Mouse (Mus musculus): Measurements from ENCODE around the gene Lrtm1.

Gene Lrtm1

DNA sequence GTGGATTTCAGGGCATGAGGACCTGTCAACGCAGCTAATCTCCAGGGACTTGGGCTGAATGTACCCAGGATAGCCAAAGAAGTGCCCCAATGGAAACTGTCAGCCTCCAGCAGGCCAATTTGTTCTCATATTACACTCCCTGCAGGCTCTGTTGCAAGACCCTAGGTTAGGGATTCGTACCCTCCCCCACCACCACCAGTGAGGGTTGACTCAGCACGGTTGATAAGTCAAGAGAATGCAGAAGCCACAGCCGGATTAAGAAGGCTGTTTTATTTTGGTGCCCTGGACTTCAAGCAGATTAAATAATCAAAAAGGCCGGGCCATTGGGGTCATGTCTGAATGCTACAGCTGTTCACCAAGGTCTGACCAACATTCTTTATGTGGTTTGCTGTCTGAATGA is at the start of gene Lrtm1:
Gene Lrtm1 (plus strand): TSS at position 326 of the 400 bp plus-strand sequence.
- DNase-seq, result no peak

DNA sequence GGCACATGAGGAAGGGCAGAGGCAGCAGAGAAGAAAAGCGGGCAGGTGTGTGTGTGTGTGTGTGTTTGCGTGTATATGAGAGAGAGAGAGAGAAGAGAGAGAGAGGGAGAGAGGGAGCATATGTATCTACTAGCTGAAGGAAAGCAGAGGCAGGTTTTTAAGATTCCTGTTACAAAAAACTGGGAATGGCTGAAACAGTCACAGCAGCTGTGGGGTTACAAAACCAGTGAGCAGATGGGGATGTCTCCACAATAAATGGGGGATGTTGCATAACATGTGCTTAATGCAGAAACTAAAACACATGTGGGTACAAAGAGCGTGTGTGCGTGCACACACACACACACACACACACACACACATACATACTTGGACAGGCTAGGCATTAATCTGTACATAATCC is 48.8 kb upstream of the Lrtm1 start:
- no peak for DNase-seq

DNA sequence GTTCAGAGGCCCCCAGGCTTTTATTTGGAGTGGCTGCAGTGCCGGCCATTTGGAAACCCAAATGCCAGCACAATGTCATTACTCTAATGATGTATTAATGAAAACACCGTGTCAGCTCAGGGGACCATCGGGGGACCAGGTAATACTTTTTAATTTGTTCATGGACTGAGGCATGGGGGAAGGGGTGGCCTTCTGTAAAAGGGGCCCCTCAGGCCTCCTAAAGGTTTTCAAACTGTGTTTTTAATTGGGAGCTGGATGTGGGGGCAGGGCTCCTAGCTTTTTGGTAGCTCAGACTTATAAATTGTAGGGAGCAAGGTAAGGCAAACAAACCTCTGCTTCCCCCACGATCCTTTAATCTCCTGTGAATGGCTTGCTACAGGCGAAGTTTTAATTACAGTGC is 45.4 kb upstream of the Lrtm1 start:
- DNase-seq, result no peak

DNA sequence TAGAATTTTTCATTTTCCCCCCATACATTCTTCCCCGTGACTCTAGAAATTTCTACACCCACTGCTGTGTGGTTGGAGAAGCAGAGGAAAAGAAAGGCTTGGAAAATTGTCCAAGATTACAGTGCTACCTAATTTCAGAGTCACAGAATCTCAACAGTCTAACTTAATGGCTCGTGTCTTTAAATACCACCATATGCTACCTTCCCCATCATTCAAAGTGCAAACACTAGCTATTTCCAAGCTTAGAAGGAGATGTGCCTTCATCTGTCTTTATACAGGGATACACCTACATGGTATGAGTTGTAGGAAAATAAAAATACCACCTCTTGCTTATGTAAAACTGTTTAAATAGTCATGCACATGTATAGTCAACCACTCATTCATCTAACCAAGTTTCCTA is 38.8 kb upstream of the Lrtm1 start:
- no peak for DNase-seq

DNA sequence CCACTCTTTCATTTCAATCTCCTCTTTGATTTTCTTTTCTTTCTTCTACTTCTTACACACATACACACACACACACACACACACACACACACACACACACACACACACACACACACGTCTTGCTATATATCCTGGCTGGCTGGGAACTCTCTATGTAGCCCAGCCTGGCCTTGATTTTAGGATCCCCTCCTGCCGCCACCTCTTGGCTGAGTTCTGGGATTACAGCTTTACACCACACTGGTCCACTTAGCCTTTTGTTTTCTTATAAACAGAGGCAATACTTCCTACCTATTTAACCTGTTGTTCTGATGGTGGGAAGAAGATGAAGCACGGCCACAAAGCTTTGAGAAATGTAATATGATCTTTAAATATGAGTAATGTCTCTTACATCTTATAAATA is 37.5 kb upstream of the Lrtm1 start:
- no peak for DNase-seq

DNA sequence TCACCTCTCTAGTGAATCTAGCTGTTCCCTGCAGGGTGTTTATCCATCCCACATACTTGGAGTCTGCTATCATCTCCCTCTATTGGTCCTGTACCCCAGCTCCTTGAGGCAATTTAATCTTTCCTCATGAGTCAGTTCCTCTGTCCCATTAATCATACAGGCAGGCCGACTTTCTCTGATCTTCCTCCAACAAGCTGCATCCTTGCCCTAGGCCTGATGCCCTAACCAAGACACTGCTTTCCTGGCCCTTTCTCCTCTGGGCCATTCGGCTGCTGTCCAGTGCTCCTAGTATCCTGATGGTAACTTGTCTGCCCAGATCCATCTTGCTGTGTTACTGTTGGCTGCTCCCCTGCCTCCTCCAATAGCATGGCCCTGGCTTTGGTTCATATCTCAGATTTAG is 33.7 kb upstream of the Lrtm1 start:
- DNase-seq, result no peak

DNA sequence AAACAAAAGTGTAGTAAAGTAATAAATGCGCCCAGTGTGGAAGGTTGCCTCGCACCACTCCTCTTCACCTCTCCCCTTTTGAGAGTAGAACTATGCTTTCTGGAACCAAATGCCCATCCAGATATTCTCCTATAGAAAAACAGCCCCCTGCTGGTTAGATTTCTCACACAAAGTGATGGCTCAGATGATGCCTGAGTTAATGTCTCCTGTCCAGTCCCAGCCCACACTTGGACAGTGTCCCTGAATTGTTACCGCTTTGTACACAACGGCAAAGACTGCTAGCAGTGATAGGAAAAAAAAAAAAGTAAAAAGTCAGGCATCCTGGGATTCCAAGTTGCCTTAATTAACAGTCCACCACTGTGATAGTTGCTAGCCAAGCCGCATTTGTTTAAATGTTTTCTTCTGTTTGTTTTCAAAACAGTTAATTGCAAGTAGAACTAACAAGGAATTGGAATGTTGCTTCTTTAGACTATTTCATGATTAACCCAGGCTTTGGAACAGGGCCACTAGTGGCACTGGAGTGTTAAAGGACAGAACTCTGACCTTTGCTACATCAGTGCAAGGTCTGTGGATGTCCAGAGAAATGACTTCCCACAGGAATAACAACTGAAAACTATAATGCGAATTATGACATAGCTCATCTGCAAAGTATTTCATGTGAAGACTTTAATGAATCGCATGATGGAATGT is 29.7 kb upstream of the Lrtm1 start:
- DNase-seq, result no peak

DNA sequence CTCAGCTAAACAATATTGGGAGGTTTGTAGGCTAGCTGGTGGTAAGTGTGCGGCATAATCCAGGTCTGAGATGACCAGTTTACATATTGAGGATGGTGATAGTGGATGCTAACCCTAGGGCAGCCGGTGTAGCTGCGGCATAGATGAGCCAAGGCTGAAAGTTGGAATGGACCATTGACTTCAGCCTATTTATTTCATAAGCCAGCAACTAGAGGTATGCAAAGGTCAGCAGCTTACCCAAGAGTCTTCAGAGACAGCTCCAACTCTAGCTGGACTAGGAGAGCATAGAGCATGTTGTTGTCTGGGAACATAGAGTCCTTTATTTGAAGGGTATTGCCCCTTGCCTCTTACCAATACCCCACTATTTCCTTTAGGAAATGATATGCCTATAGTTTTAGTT is 21.4 kb upstream of the Lrtm1 start:
- no peak for DNase-seq

DNA sequence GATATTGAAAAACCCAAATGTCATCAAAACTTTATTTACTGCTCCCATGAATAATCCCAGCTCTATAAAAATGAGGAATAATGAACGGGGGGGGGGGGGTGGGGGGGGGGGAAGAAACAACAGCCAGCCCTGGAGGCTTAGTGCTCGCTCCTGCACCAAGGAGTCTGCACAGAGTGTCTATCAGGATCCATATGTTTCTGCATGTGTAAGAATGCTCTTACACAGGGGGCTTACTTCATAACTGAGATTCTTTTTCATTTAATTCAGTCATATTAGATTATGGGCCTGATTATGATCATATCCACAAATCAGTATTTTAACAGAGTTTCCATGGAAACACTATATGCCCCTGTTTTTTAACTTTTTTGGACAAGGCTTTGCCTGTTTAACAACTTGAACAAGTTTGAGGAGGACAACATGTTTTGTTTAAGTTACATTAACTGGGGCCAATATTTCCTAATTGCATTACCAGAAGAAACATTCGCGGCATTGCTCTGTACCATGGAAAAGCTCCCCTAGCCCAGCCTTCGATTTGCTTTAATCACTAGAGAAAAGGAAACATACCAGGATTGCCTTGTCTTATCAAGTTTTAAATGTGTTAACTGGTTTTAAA is 12.7 kb upstream of the Lrtm1 start:
- no peak for DNase-seq

DNA sequence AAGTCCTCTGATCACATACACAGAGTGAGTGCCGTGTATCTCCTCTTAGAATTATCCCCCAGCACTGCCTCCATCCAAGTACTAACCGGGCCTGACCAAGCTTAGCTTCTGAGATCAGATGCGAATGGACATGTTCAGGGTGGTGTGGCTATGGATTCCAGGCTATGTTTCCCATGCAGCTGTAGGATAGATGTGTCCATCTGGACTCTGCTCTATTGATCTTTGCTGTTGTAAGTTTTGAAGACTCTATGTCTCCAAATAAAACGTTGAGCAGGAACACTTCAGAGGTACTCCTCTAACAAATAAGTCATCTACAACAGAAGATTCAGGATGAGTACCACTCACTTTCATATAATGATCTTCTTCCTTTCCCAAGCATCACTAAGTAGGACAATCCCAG is 8.4 kb upstream of the Lrtm1 start:
- no peak for DNase-seq

DNA sequence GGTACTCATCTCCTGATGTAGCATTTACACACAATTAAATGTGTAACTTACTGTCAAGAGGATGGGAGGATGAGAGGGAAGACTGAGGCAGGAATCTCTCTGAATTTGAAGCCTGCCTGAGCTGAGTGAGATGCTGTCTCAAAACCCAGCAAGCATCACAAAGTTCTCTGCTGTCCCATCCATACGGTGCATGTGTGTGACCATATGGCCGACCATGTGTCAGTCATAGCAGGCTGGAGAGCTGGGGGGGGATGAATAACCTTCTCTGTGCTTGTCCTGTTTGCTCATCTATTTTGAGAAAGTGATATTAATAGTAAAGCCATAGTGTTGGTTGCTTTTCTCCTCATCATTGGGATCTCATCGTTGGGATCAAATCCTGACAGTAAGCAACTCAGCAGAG is 4.8 kb upstream of the Lrtm1 start:
- DNase-seq, result no peak

DNA sequence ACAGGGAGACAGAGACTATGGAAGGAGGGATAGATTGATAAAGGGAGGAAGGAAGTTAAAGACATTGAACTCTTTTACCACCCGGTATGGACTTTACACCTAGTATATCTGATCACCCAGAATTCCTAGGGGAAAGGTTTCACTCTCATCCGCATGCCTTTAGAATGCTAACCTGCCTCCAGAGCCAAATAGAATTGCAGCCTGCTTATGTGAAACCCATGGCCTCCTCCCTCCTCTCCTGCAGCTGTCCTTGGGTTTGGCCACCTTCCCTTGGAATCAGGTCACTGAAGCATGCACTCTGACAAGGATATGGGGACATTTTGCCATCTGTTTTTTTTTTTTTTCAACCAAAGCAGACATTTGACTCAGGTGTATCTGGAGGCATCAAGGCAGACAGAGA is 3.3 kb upstream of the Lrtm1 start:
- no peak for DNase-seq

DNA sequence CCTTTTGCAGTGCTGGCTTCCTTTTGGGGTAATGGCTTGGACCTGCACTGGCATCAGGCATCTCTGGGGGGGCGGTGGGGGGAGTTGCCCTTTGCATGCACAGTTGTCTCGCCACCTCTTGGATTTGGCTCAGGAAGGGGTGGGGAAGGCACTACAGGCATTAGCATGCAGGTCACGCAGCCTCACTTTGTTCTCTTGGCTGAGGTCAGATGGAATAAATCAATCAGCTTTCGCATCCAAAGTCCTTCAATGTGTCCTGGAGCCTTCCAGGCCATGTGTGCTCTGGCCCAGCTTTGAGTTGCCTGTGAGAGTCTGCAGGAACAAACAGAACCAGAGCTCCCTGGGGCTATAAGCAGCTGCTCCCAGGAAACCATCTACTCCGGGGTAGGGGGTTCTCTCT is 2.1 kb upstream of the Lrtm1 start:
- DNase-seq, result no peak

DNA sequence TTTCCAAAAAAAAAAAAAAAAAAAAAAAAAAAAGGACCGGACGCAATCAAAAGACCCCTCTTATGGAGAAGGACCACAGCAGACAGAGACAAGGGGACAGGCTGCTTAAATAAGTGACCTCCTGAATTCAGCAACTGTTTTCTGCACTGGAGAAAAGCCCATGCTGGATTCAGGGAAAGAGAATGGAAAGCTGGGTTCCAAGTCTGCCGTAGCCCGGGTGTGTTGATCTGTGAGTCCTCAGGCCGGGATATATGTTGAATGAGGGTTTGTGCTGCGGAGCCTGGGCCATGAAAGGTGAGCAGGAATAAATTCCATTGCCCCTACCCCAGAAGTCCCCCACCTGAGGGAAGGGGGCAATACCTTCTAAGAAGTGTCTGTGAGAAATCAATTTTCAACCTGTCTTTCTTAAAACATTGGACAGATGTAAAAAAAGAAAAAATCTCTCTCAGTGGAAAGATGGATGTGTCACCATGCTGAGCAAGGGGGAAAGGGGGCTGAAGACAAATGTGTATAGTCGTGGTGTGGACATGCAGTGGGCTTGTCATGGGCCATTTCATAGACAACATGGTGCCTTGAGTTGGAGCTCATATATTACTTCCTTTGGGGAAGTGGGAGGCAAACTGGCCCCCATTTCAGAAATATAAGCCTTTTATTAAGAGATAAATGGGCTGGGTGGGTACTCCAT is 450 bp downstream of the Lrtm1 start:
- DNase-seq, result no peak

DNA sequence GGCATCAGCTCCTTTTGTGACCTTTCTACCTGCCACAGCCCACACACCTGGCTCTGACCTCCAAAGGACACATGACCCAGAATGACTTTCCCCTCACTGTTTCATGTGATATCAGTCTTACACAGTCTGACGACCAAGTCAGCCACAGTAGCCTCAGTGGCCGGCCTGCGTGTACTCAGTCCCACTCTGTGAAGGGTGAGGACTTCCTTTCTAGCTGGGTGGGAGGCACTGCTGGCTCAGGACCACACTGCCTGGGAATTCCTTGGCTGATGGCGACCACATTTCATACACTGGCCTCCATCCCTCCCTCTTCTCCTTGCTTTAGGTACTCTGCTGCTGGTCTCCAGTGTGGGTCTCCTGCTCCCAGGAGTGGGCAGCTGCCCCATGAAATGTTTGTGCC is 3.3 kb downstream of the Lrtm1 start:
- DNase-seq, result no peak

DNA sequence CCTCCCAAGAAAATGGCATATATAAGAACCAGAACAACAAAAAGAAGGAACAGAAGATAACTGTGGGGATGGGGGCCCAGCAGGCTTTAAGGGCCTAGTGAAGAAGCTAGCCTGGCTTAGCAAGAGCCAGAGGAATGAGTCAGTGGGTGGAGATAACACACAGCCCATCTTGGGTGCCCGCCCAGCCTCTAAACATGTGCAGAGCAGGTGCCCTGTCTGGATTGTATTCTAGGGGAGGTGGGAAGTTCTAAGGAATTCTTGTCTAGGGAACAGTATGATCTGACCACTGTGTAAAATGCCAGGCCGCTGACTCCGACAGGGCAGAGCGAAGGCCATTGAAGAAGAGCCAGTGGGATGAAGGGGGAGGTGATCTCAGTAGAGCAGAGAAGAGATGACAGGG is 5.2 kb downstream of the Lrtm1 start:
- DNase-seq, result no peak

DNA sequence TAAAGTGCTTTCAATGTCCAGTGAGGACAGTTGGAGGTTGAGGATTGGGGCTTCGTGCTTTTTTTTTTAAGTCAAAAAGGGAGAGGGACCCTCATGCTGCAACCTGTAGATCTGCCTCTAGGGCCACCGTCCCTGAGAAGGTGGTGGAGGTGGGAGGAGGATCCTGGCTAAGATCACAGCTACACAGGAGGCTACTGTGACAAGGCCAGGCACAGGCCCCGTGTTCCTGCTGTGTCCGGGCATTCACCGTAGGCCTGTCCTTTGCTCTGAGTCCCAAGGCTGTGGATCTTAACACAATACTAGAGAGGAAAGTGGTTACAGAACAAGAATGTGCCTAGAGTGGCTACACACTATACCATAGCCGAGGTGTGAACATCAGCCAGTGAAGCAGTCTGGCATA is 7.3 kb downstream of the Lrtm1 start:
- no peak for DNase-seq

DNA sequence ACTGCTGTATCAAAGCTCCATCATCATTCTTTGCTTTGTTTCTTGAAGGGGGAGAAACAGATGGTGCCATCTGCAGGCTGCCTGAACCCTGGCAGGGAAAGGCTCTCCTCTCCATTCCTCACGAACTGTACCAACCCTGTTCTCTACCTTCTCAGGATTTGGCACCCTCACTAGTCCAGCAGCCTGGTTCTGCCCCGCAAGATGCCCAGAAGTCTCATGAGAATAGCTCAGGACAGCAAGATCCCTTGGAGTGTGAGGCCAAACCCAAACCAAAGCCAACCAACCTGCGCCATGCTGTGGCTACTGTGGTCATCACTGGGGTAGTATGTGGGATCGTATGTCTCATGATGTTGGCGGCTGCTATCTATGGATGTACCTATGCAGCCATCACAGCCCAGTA is 9.3 kb downstream of the Lrtm1 start:
- no peak for DNase-seq

DNA sequence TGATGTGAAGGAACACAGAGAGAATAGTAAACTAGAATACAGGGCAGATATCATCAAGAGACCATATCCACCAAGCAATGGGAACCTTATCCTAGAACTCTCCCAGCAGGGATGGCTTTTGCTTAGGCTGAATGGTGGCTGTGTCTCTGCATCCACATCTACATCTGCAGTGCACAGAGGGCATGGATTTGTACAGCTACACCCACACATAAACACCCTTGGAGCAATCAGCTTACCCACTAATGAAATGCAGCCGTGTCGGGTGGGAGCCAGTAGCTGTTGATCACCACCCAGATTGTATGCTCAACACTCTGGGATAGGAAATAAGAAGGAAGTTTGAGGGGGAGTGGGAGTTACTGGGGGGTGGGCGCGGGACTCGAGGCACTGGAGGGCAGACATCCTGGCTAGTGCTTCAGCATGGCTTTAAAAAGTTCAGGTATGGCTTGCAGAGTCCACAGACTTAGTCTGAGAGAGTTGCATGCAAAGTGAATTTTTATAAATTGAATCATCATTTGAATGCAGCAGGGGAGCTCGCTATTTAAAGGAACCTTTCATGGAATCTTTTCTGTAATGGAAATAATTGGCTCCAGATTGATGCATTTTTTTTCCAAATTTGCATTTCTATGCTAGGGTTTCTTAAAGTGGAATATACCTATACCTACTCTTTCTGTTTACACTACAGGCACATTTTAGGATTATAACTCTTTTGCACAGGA is 10.5 kb downstream of the Lrtm1 start:
- DNase-seq, result no peak

DNA sequence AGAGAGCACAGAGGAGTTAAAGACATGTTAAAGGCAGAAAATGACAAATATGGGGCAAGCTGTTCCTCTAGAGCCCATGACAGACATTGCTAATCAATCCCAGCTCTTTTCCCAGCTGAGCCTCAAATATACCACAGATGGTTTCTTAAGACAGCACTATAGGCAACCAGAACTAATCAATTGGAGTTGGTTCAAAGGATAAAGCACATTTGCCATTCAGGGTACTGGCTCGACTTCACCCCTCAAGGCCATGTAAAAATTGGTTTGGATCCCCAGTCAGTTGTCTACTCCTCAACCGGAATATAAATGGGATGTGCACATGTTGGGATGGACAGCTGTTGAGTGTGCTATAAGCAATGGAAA is 11.1 kb downstream of the Lrtm1 start:
- no peak for DNase-seq

DNA sequence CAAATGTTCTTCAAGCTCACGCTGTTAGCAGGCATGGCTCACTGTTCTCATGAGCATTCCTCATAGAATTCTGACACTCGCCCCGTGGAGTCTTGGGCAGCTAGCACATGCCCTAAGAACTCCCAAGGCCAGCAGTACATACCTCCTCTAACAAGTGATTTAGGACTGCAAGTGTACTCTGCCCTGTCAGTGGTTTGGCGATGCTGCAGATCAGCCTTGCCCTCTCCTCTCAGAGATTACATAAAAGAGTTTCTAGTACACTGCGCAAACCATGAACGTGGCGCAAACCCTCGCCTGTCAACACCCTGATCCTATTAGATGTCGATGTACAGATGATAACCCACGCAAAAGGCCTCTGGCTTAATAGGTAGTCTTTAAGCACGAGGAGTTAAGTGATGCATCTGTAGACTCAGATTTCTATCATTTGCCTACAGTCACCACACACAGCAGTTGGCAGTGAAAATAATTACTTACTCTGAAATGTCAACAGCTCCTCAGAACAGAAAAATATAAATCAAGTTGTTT is 11.9 kb downstream of the Lrtm1 start:
- no peak for DNase-seq

DNA sequence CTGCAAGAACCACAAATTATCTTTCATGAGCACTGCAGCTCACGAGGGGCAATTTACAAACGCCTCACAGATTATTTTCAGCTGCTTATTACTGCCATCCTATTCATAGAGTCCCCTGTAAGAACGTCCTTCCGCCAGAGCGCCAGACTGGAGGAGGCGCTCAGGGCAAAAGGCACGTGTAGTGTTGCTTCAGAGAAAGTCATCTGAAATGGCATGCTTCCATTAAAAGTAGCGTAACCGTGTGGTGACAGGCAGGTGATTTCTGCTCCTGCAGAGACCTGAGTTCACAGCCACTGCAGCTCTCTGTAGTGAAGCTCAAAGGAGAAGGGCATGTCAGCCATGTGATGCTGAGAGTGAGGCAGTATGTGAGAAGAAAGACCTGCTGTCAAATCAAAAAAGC is 12.5 kb downstream of the Lrtm1 start:
- no peak for DNase-seq

DNA sequence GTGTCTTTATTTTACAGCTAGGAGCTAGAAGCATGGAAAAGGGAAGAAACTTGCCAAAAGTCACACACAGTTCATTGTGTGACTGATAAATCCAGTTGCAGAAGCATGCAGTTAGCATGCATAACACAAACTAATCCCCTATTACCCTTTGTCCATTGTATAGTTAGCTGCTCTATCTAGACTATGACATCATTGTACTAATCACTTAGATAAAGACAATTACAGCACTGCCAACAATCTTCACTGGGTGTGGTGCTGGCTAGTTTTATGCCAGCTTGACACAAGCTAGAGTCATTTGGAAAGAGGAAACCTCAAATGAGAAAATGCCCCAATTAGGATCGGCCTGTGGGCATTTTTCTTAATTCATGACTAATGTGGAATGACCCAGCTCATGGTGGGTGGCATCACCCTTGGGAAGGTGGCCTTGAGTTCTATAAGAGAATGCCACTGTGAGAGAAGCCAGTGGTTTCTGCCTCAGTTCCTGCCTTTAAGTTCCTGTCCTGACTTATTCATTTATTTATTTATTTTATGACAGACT is 13.9 kb downstream of the Lrtm1 start:
- DNase-seq, result no peak

DNA sequence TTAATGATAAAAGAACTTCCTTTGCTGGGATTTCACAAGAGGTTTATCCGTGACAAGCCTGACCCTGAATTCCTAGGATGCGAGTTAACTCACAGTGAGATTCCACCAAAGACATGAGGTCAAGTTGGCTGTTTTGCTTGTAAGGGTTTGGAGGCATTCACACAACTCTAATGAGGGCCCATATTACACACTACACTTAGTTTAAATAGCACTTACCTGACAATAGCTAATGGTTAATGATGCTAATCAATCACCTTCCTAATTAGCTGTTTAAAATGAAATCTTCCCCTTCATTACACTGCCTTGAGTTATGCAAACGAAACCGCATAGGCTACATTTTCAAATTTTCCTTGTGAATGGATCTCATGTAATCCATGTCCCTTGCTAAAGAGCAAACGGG is 20.2 kb downstream of the Lrtm1 start:
- no peak for DNase-seq

All from thymus, postnatal 25 days (tissue).